Mouse (Mus musculus) layer of hippocampus, adult 8-10 months (tissue): ENCODE measurements around the gene Stat2. TPM values are rescaled to one million over a fixed set of nuclear protein-coding genes. Genes with fewer than 3 reads are reported as not detected.

Experiments used
- DNase-seq, 2 experiments: peaks; one replicate each; pipeline ENCODE4 v3.0.0; 2022; ENCODE audit warnings: low spot score in 2 of 2
- total RNA-seq, 4 experiments: library from RNA; stranded (reverse); gene quantifications; 2 replicates each; pipeline ENCODE4 v1.2.4; 2022

Gene Stat2
- total RNA-seq, 4 experiments from 2014 or later = 34.3 to 39.3 (median 37.8) TPM

DNA sequence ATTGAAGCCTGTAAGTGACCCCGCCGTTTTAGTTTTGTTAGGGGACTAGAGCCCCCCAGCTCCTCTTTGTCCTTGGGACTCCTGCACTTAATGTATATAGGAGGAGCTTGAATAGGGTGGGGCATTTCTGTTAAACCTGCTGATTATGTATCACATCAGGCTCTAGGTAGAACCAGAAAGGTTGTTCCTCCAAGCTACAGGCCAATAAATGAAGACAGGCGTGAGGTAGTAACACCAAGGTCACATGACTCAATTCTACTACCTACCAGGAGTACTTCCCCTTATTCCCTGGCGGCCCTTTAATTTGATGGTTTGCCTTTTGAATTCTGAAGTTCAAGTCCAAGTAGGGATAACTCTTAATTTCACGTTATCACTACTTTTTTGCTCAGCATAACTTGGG lies 68.1 kb downstream of the Stat2 start:
- DNase-seq = no peak

DNA sequence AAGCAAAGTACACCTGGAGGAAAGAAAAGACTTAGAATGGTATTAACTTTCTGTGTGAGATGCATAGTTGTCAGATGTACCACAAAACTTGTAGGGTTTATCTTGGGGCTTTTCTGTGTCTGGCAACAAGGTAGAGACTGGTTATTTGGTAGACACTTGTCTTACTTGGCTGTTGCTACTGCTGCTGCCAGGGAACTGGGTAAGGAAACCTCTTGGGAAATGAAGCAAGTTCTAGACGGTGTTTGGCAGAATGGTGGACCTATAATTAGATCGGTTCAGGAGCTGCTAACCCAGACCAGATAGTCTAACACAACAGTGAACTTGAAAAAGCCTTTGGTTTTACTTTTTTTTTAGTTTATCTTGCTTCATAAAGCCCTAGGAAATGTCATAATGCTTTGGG lies 68.6 kb downstream of the Stat2 start:
- no peak for DNase-seq

DNA sequence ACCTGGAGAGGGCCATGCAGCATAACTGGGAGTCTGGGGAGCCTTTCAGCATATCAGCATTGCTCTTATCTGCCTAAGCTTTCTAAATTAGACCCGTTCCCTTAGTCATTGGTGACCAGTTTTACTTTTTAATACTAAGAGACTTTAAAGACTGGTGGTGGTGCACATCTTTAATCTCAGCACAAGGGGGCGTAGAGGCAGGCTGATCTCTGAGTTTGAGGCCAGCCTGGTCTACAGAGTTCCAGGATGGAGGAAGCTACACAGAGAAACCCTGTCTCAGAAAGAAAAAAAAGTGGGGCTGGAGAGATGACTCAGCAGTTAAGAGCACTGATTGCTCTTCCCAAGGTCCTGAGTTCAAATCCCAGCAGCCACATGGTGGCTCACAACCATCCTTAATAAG lies 69.9 kb downstream of the Stat2 start:
- no peak for DNase-seq

Other genes with a start within 250 kb of the Stat2 start
- 100 to 1,000 TPM; 310 to 353 (median 340) TPM for gene Naca, start 235.0 kb upstream of the Stat2 start, total RNA-seq
- gene Ptges3, start 211.6 kb upstream of the Stat2 start, total RNA-seq = 100 to 1,000 TPM; 128 to 136 (median 133) TPM
- 1,000 to 10,000 TPM; 1,554 to 1,727 (median 1,622) TPM for gene Atp5b, start 187.3 kb upstream of the Stat2 start, total RNA-seq
- gene Baz2a, start 179.0 kb upstream of the Stat2 start, total RNA-seq = 10 to 100 TPM; 38.8 to 50.0 (median 46.3) TPM
- gene Rbms2, start 90.3 kb upstream of the Stat2 start, total RNA-seq = 10 to 100 TPM; 12.1 to 19.4 (median 16.5) TPM
- gene Gls2, start 76.1 kb upstream of the Stat2 start, total RNA-seq = 10 to 100 TPM; 24.4 to 33.2 (median 24.6) TPM
- 10 to 100 TPM in 1 of 4 experiments, 1 to 10 TPM in 3; 9.2 to 10.3 (median 9.6) TPM for gene Spryd4, start 58.8 kb upstream of the Stat2 start, total RNA-seq
- not detected for gene Mip, start 44.7 kb upstream of the Stat2 start, total RNA-seq
- gene Timeless, start 38.5 kb upstream of the Stat2 start, total RNA-seq = 1 to 10 TPM; 5.7 to 8.0 (median 7.4) TPM
- gene Apon, start 16.5 kb upstream of the Stat2 start, total RNA-seq = not detected
- gene Apof, start 1.9 kb upstream of the Stat2 start, total RNA-seq = not detected
- not detected for gene Il23a, start 28.2 kb downstream of the Stat2 start, total RNA-seq
- gene Pan2, start 32.8 kb downstream of the Stat2 start, total RNA-seq = 10 to 100 TPM; 14.6 to 16.3 (median 15.5) TPM
- 10 to 100 TPM; 69.2 to 89.4 (median 82.4) TPM for gene Cnpy2, start 51.9 kb downstream of the Stat2 start, total RNA-seq
- 100 to 1,000 TPM; 221 to 231 (median 224) TPM for gene Cs, start 67.2 kb downstream of the Stat2 start, total RNA-seq
- 10 to 100 TPM; 47.5 to 57.4 (median 51.9) TPM for gene Coq10a, start 98.4 kb downstream of the Stat2 start, total RNA-seq
- 10 to 100 TPM; 46.3 to 57.3 (median 50.2) TPM for gene Ankrd52, start 106.6 kb downstream of the Stat2 start, total RNA-seq
- gene Slc39a5, start 130.7 kb downstream of the Stat2 start, total RNA-seq = under 1 TPM in 3 of 4 experiments, not detected in 1; 0.35 to 0.45 (median 0.43) TPM
- 100 to 1,000 TPM in 2 of 4 experiments, 10 to 100 TPM in 2; 94.4 to 107 (median 100) TPM for gene Nabp2, start 140.9 kb downstream of the Stat2 start, total RNA-seq
- 10 to 100 TPM; 71.7 to 79.9 (median 75.7) TPM for gene Rnf41, start 141.1 kb downstream of the Stat2 start, total RNA-seq
- 100 to 1,000 TPM; 238 to 267 (median 258) TPM for gene Smarcc2, start 188.7 kb downstream of the Stat2 start, total RNA-seq
- gene Myl6, start 223.6 kb downstream of the Stat2 start, total RNA-seq = 100 to 1,000 TPM; 486 to 591 (median 538) TPM
- 10 to 100 TPM; 18.4 to 23.6 (median 22.6) TPM for gene Myl6b, start 228.1 kb downstream of the Stat2 start, total RNA-seq